Mouse (Mus musculus): ENCODE data around the gene Tsnaxip1. TPM values are rescaled to one million over a fixed set of nuclear protein-coding genes. Genes with fewer than 3 reads are reported as not detected.

Tsnaxip1 gene
- polyA plus RNA-seq, 1 experiment from 2014 or later, result 0.30 TPM

- H3K4me3 ChIP-seq (ENCODE audit: low read depth, low read length), result no peak overlapping the region
- H3K9ac ChIP-seq (replicated peaks; ENCODE audit: low read depth, low read length), result no peak overlapping the region
- H3K27ac ChIP-seq (ENCODE audit: low read length), result no peak overlapping the region
- H3K27me3 ChIP-seq (ENCODE audit: control insufficient read depth, insufficient read depth, low read length), result no peaks in the 10 kb centered on the region
- ATAC-seq (ENCODE audit: insufficient number of reproducible peaks, insufficient read depth, low FRiP score, low read depth), result no peak
- H3K4me1 ChIP-seq (ENCODE audit: control insufficient read depth, insufficient read depth, low read length), result no peaks in the 10 kb centered on the region
- peaks cover 52% of the 10 kb centered on the region for H3K36me3 ChIP-seq (ENCODE audit: control insufficient read depth, insufficient read depth, low read length)
- H3K9me3 ChIP-seq (ENCODE audit: control insufficient read depth, low read depth, low read length), result no peaks in the 10 kb centered on the region
- 80% methylated on average over 6 of the region's 6 CpGs for WGBS
- no peak overlapping the region for H3K4me2 ChIP-seq (replicated peaks; ENCODE audit: low read depth, low read length)
Measured at GRCm38 (mm10) chr8:105892432-105892831, 64.9 kb downstream of the Tsnaxip1 start.

- H3K4me2 ChIP-seq (replicated peaks; ENCODE audit: low read depth, low read length), result no peak within 1 kb of the TSS
- 8% methylated on average over 11 of the region's 11 CpGs for WGBS
- peaks cover 43% of the 10 kb centered on the region for H3K36me3 ChIP-seq (ENCODE audit: control insufficient read depth, insufficient read depth, low read length)
- H3K27ac ChIP-seq (ENCODE audit: low read length), result no peak within 1 kb of the TSS
- H3K27me3 ChIP-seq (ENCODE audit: control insufficient read depth, insufficient read depth, low read length), result no peaks in the 10 kb centered on the region
- no peaks in the 10 kb centered on the region for H3K4me1 ChIP-seq (ENCODE audit: control insufficient read depth, insufficient read depth, low read length)
- H3K4me3 ChIP-seq (ENCODE audit: low read depth, low read length), result no peak within 1 kb of the TSS
- H3K9me3 ChIP-seq (ENCODE audit: control insufficient read depth, low read depth, low read length), result no peaks in the 10 kb centered on the region
- no peak within 1 kb of the TSS for H3K9ac ChIP-seq (replicated peaks; ENCODE audit: low read depth, low read length)
- peak; percentile 69; the same call in 1 of the 2 replicates for ATAC-seq (ENCODE audit: insufficient number of reproducible peaks, insufficient read depth, low FRiP score, low read depth)
Measured at GRCm38 (mm10) chr8:105893339-105893738, 65.8 kb downstream of the Tsnaxip1 start, which contains the start of gene Nrn1l. TSS of gene Nrn1l (plus strand) at chr8:105893567.

Other genes starting within 250 kb of the Tsnaxip1 start
- gene Ripor1, start 222.5 kb upstream of the Tsnaxip1 start, polyA plus RNA-seq (2014; fragmentation: Nextera tagmentation; extraction: Ambion mirVana), result 18.5 and 20.8 TPM in 2 replicates
- gene Ctcf, start 191.2 kb upstream of the Tsnaxip1 start, polyA plus RNA-seq (2014; fragmentation: Nextera tagmentation; extraction: Ambion mirVana), result 96.0 and 101 TPM in 2 replicates
- 0.95 and 1.5 TPM in 2 replicates for gene Agrp, start 190.3 kb upstream of the Tsnaxip1 start, polyA plus RNA-seq (2014; fragmentation: Nextera tagmentation; extraction: Ambion mirVana)
- gene Carmil2, start 141.5 kb upstream of the Tsnaxip1 start, polyA plus RNA-seq (2014; fragmentation: Nextera tagmentation; extraction: Ambion mirVana), result 1.0 and 1.1 TPM in 2 replicates
- gene Acd, start 126.6 kb upstream of the Tsnaxip1 start, polyA plus RNA-seq (2014; fragmentation: Nextera tagmentation; extraction: Ambion mirVana), result 59.0 and 63.5 TPM in 2 replicates
- 15.9 and 18.0 TPM in 2 replicates for gene Pard6a, start 126.6 kb upstream of the Tsnaxip1 start, polyA plus RNA-seq (2014; fragmentation: Nextera tagmentation; extraction: Ambion mirVana)
- gene 4933405L10Rik, start 120.1 kb upstream of the Tsnaxip1 start, polyA plus RNA-seq (2014; fragmentation: Nextera tagmentation; extraction: Ambion mirVana), result not detected in 2 replicates
- 22.5 and 26.5 TPM in 2 replicates for gene Enkd1, start 119.5 kb upstream of the Tsnaxip1 start, polyA plus RNA-seq (2014; fragmentation: Nextera tagmentation; extraction: Ambion mirVana)
- 14.4 and 14.5 TPM in 2 replicates for gene Gfod2, start 69.1 kb upstream of the Tsnaxip1 start, polyA plus RNA-seq (2014; fragmentation: Nextera tagmentation; extraction: Ambion mirVana)
- 15.0 and 18.4 TPM in 2 replicates for gene Ranbp10, start 381 bp upstream of the Tsnaxip1 start, polyA plus RNA-seq (2014; fragmentation: Nextera tagmentation; extraction: Ambion mirVana)
- 47.2 and 52.3 TPM in 2 replicates for gene Cenpt, start 25.5 kb downstream of the Tsnaxip1 start, polyA plus RNA-seq (2014; fragmentation: Nextera tagmentation; extraction: Ambion mirVana)
- gene Thap11, start 27.4 kb downstream of the Tsnaxip1 start, polyA plus RNA-seq (2014; fragmentation: Nextera tagmentation; extraction: Ambion mirVana), result 51.4 and 56.4 TPM in 2 replicates
- gene Nutf2, start 32.8 kb downstream of the Tsnaxip1 start, polyA plus RNA-seq (2014; fragmentation: Nextera tagmentation; extraction: Ambion mirVana), result 265 and 276 TPM in 2 replicates
- gene Edc4, start 53.1 kb downstream of the Tsnaxip1 start, polyA plus RNA-seq (2014; fragmentation: Nextera tagmentation; extraction: Ambion mirVana), result 34.4 and 36.9 TPM in 2 replicates
- gene Nrn1l, start 65.8 kb downstream of the Tsnaxip1 start, polyA plus RNA-seq (2014; fragmentation: Nextera tagmentation; extraction: Ambion mirVana), result 0.60 and 0.90 TPM in 2 replicates
- gene Pskh1, start 72.7 kb downstream of the Tsnaxip1 start, polyA plus RNA-seq (2014; fragmentation: Nextera tagmentation; extraction: Ambion mirVana), result 30.2 and 30.5 TPM in 2 replicates
- 0.67 and 0.98 TPM in 2 replicates for gene Ctrl, start 106.1 kb downstream of the Tsnaxip1 start, polyA plus RNA-seq (2014; fragmentation: Nextera tagmentation; extraction: Ambion mirVana)
- 40.0 and 42.6 TPM in 2 replicates for gene Psmb10, start 110.7 kb downstream of the Tsnaxip1 start, polyA plus RNA-seq (2014; fragmentation: Nextera tagmentation; extraction: Ambion mirVana)
- 1.6 and 2.1 TPM in 2 replicates for gene Lcat, start 115.7 kb downstream of the Tsnaxip1 start, polyA plus RNA-seq (2014; fragmentation: Nextera tagmentation; extraction: Ambion mirVana)
- 38.1 and 39.3 TPM in 2 replicates for gene Slc12a4, start 138.4 kb downstream of the Tsnaxip1 start, polyA plus RNA-seq (2014; fragmentation: Nextera tagmentation; extraction: Ambion mirVana)
- not detected in 2 replicates for gene Dpep3, start 151.7 kb downstream of the Tsnaxip1 start, polyA plus RNA-seq (2014; fragmentation: Nextera tagmentation; extraction: Ambion mirVana)
- gene Dus2, start 163.6 kb downstream of the Tsnaxip1 start, polyA plus RNA-seq (2014; fragmentation: Nextera tagmentation; extraction: Ambion mirVana), result 22.8 and 23.6 TPM in 2 replicates
- gene Dpep2nb, start 178.2 kb downstream of the Tsnaxip1 start, polyA plus RNA-seq (2014; fragmentation: Nextera tagmentation; extraction: Ambion mirVana), result 0.29 TPM in 1 of 2 replicates, not detected in the other
- 16.4 and 18.4 TPM in 2 replicates for gene Ddx28, start 184.2 kb downstream of the Tsnaxip1 start, polyA plus RNA-seq (2014; fragmentation: Nextera tagmentation; extraction: Ambion mirVana)
- gene Nfatc3, start 231.1 kb downstream of the Tsnaxip1 start, polyA plus RNA-seq (2014; fragmentation: Nextera tagmentation; extraction: Ambion mirVana), result 9.6 and 10.5 TPM in 2 replicates